Mouse (Mus musculus): ENCODE results near the gene Bcl2l2.

DNA sequence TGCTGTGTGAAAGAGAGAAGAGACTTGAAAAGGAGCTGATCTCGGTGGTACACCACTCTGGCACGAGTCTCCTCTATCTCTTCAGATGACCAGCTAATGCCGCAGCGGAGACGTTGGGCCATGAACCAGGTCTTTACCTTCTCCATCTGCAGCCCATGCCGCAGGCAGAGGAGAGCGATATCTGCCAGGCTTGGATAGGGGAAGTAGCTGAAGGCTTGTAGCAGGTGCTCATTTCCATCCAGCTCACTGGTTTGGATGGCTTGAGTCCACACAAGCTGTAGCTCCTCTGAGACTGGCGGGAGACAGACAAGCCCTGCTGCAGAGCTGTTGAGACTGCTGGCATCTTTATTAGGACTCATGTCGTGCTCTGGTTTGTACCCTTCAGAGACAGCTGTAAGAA is 25.3 kb upstream of the Bcl2l2 start:
- TF ChIP-seq POLR2A (IDR thresholded peaks at IDR 0.05; ENCODE audit: borderline replicate concordance, control insufficient read depth, low read depth, low read length), result no peak
- TF ChIP-seq CTCF (IDR thresholded peaks at IDR 0.05; ENCODE audit: control insufficient read depth, insufficient read depth, low read length), result no peak
